9 mouse cellular contexts compared by ENCODE assay signal in genomic region chr7:112762870-112763269, GRCm38 (mm10).
DNase-seq lines count a peak whose midpoint lies in the region; ATAC-seq and TF ChIP-seq lines count a peak whose summit lies in the region.
"Had no signal": no experiment of that assay in that cellular context is flagged by ENCODE, and none has a peak within 500 bp of the region (broad histone marks: within the 10 kb centered on the region; RNA-seq: fewer than 3 reads in every experiment).

No protein-coding gene starts in this region.

- H3ac ChIP-seq in C2C12 (ENCODE audit: control insufficient read depth, insufficient read length, low read depth): no peak overlapping the region

- peaks cover 98% of the 10 kb centered on the region for H3K79me2 ChIP-seq in C2C12 (ENCODE audit: control insufficient read depth, insufficient read depth)

- H3K4me3 ChIP-seq in heart, embryonic 13.5 days: no peak overlapping the region
- H3K4me3 ChIP-seq in C2C12 (ENCODE audit: insufficient read depth, poor library complexity, severe bottlenecking): no peak overlapping the region
- no peak overlapping the region for H3K4me3 ChIP-seq in embryonic facial prominence, embryonic 14.5 days (ENCODE audit: low read depth, low read length)
- no peak overlapping the region for H3K4me3 ChIP-seq in limb, embryonic 10.5 days
- H3K4me3 ChIP-seq: embryonic facial prominence, embryonic 12.5 days; limb, embryonic 15.5 days had no signal

- H3K9ac ChIP-seq in heart, embryonic 13.5 days: peak overlapping the region; percentile 52; the same call in 1 of the 2 replicates
- no peak overlapping the region for H3K9ac ChIP-seq in embryonic facial prominence, embryonic 14.5 days (ENCODE audit: low read depth, low read length)
- H3K9ac ChIP-seq: embryonic facial prominence, embryonic 12.5 days; limb, embryonic 15.5 days had no signal

- H3K9me3 ChIP-seq in heart, embryonic 13.5 days: no peaks in the 10 kb centered on the region
- no peaks in the 10 kb centered on the region for H3K9me3 ChIP-seq in embryonic facial prominence, embryonic 14.5 days (ENCODE audit: control insufficient read depth, low read length)
- no peaks in the 10 kb centered on the region for H3K9me3 ChIP-seq in limb, embryonic 10.5 days (replicated peaks)
- H3K9me3 ChIP-seq: embryonic facial prominence, embryonic 12.5 days; limb, embryonic 15.5 days had no signal

- peaks cover 96% of the 10 kb centered on the region for H3K4me1 ChIP-seq in heart, embryonic 13.5 days
- H3K4me1 ChIP-seq in embryonic facial prominence, embryonic 14.5 days (ENCODE audit: control insufficient read depth, insufficient read depth, low read length): peaks cover 34% of the 10 kb centered on the region
- peaks cover 61% of the 10 kb centered on the region for H3K4me1 ChIP-seq in limb, embryonic 10.5 days

- no peak overlapping the region for H3K4me2 ChIP-seq in heart, embryonic 13.5 days
- no peak overlapping the region for H3K4me2 ChIP-seq in embryonic facial prominence, embryonic 14.5 days (ENCODE audit: low read depth, low read length)
- H3K4me2 ChIP-seq: embryonic facial prominence, embryonic 12.5 days; limb, embryonic 15.5 days had no signal

- ATAC-seq in heart, embryonic 13.5 days (ENCODE audit: extremely low read depth, insufficient number of reproducible peaks, low FRiP score, low TSS enrichment): no peak
- ATAC-seq in embryonic facial prominence, embryonic 14.5 days (ENCODE audit: low read depth): no peak

- peak overlapping the region; percentile 91 for H3K27ac ChIP-seq in heart, embryonic 13.5 days (replicated peaks)
- no peak overlapping the region for H3K27ac ChIP-seq in embryonic facial prominence, embryonic 14.5 days (replicated peaks; ENCODE audit: low read depth, low read length)
- H3K27ac ChIP-seq in limb, embryonic 10.5 days: peak overlapping the region; percentile 42; the same call in 1 of the 2 replicates
- H3K27ac ChIP-seq: embryonic facial prominence, embryonic 12.5 days; limb, embryonic 15.5 days had no signal

- peaks cover 80% of the 10 kb centered on the region for H3K79me3 ChIP-seq in C2C12 (ENCODE audit: low read depth)

- 78% methylated on average over 2 of the region's 2 CpGs for WGBS in heart, embryonic 13.5 days
- WGBS in embryonic facial prominence, embryonic 14.5 days: 68% methylated on average over 2 of the region's 2 CpGs
- 80% methylated on average over 2 of the region's 2 CpGs for WGBS in limb, embryonic 10.5 days

- no peak for TF ChIP-seq CTCF in C2C12 (IDR thresholded peaks at IDR 0.05; ENCODE audit: control insufficient read depth, insufficient read depth, insufficient read length)

- no peaks in the 10 kb centered on the region for H3K27me3 ChIP-seq in heart, embryonic 13.5 days (replicated peaks)
- H3K27me3 ChIP-seq in C2C12 (ENCODE audit: control insufficient read depth, insufficient read depth, insufficient read length): no peaks in the 10 kb centered on the region
- H3K27me3 ChIP-seq in embryonic facial prominence, embryonic 14.5 days (replicated peaks; ENCODE audit: control insufficient read depth, insufficient read depth, low read length): no peaks in the 10 kb centered on the region
- no peaks in the 10 kb centered on the region for H3K27me3 ChIP-seq in limb, embryonic 10.5 days (ENCODE audit: low read depth, poor library complexity, severe bottlenecking)
- H3K27me3 ChIP-seq: embryonic facial prominence, embryonic 12.5 days; limb, embryonic 15.5 days had no signal

- DNase-seq in heart, adult 8-10 months (ENCODE audit: low spot score): no peak
- peak; percentile 68 for DNase-seq in embryonic facial prominence, embryonic 14.5 days (ENCODE audit: low spot score)
- no peak for DNase-seq in limb, embryonic 10.5 days (ENCODE audit: low spot score)
- no peak for DNase-seq in left cerebral cortex, adult 8-10 months (ENCODE audit: low spot score in 2 of 2)
- no peak for DNase-seq in B cell, adult 2 months

- H3K36me3 ChIP-seq in heart, embryonic 13.5 days: peaks cover 6% of the 10 kb centered on the region; the same call in 1 of the 2 replicates
- no peaks in the 10 kb centered on the region for H3K36me3 ChIP-seq in C2C12 (ENCODE audit: control insufficient read depth, insufficient read depth)
- H3K36me3 ChIP-seq in embryonic facial prominence, embryonic 14.5 days (ENCODE audit: control insufficient read depth, insufficient read depth, low read length): peaks cover 11% of the 10 kb centered on the region
- peaks cover 16% of the 10 kb centered on the region for H3K36me3 ChIP-seq in limb, embryonic 10.5 days
- H3K36me3 ChIP-seq: limb, embryonic 15.5 days had no signal

TF ChIP-seq in C2C12, 6 proteins besides CTCF, POLR2A, EP300 and RAD21:
- peak; percentile 6 for TF ChIP-seq USF1 (IDR thresholded peaks at IDR 0.05; ENCODE audit: low read depth)
- no peak for TF ChIP-seq MYOD1 (IDR thresholded peaks at IDR 0.05; ENCODE audit: control insufficient read depth, insufficient read length, low read depth)
